Mouse (Mus musculus) neural tube, postnatal 0 days (tissue): ENCODE data around the gene Nup133. TPM values are rescaled to one million over a fixed set of nuclear protein-coding genes. Genes with fewer than 3 reads are reported as not detected.

Experiments
- polyA plus RNA-seq: library from polyadenylated mRNA; unstranded; fragments of >200 nt; fragmentation: Nextera tagmentation; extraction: Ambion mirVana; gene quantifications from 2 replicates; pipeline ENCODE4 v1.2.1, GENCODE M21; 2015

The Nup133 gene
- 15.2 and 15.4 TPM in 2 replicates for polyA plus RNA-seq

DNA sequence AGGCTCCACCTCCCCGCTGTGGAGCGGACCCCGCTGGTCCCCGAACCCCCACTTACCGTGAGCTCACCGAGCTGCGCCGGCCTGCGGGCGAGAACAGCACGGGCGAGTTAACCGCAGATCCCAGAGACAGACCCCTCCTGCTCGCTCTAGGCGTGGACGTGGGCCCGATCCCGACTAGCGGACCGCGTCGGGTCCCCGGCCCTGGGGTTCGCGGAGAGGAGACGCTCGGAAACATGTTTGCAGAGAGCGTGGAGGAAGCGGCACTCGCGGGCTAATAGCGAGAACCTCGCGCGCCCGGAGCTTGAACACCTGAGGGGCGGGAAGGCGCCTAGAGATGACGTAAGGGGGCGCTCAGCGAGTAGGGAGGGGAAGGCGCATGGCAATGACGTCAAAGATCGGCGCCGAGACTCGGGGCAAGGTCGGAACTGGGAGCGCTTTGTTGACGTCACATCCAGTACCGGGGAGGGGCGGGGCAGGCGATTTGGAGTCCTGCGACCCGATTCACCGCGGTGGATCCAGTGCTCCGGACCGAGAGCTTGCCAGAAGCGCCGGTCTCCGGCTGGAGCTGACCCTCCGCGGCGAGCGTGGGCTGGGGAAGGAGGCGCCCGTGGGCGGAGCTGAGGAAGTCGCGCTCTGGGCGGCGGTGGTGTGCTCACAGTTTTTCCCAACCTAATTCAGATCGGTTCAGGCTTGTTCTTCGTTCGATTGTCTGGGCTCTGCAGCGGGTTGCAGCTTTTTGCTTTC is at the start of gene Nup133:
Gene Nup133, minus strand, starts transcription at position 324 of the 744 bp plus-strand sequence.

GRCm38 (mm10) chr8:123982826-123983400 is 33.8 kb upstream of the Nup133 start, which contains the start of gene Abcb10:
TSS of gene Abcb10 (minus strand) at chr8:123983122.

DNA sequence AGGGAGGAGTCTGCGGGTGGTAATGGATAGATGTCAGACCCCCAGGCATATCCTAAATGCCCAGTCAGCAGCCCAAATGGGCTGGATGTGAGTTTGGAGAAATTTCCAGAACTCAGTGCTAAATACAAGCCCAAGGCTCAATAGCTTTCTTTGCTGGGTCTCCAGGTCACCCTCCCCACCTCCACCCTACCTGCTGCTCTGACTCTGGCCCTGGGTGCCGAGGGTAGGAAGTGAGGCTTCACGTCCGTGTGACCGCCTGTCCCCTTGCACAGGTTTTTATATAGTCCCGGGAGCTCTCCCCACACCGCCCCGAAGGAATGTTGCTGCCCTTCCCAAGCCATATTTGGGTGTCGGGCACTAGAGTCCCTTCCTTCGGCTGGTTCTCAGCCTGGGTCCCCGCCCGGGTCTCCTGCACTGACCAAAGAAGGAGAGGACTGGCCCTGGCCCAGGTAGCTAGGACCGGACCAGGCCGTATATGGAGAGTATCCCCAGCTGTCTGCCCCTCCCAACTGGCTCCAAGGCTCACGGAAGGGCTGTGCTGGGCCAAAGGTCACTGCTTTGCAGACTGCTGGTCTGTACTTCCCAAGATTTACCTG is 54.5 kb downstream of the Nup133 start, which contains the start of gene Acta1:
Gene Acta1, minus strand, starts transcription at position 250 of the 596 bp plus-strand sequence.

GRCm38 (mm10) chr8:123859648-123860259 is 89.3 kb downstream of the Nup133 start, which contains the start of gene Ccsap:
TSS of gene Ccsap (minus strand) at chr8:123860209.

Other genes starting within 250 kb of the Nup133 start
- gene Rab4a, start 143.3 kb downstream of the Nup133 start, polyA plus RNA-seq, result 107 and 111 TPM in 2 replicates
- 6.2 and 6.3 TPM in 2 replicates for gene Ccsap, start 89.1 kb downstream of the Nup133 start, polyA plus RNA-seq
- 41.3 and 41.8 TPM in 2 replicates for gene Acta1, start 54.5 kb downstream of the Nup133 start, polyA plus RNA-seq
- 16.8 and 17.6 TPM in 2 replicates for gene Abcb10, start 33.9 kb upstream of the Nup133 start, polyA plus RNA-seq
- gene Taf5l, start 72.1 kb upstream of the Nup133 start, polyA plus RNA-seq, result 15.6 and 16.2 TPM in 2 replicates
- 1.5 and 2.1 TPM in 2 replicates for gene Urb2, start 72.2 kb upstream of the Nup133 start, polyA plus RNA-seq